Mouse (Mus musculus) layer of hippocampus, postnatal 36 days (tissue): Measurements from ENCODE around the gene Ubxn6. TPM values are rescaled to one million over a fixed set of nuclear protein-coding genes. Genes with fewer than 3 reads are reported as not detected.
"Not testable (repeated sequence)": the region's sequence is repeated elsewhere in the genome, so short reads cannot be mapped to it uniquely, and the experiment has no call there.

Experiments
- DNase-seq, 2 experiments: peaks; one replicate each; pipeline ENCODE4 v3.0.0; 2022
- total RNA-seq, 2 experiments: library from RNA; stranded (reverse); gene quantifications; 2 replicates each; pipeline ENCODE4 v1.2.3; 2021

The Ubxn6 gene
- 10 to 100 TPM; 84.6 to 87.3 TPM for total RNA-seq

DNA sequence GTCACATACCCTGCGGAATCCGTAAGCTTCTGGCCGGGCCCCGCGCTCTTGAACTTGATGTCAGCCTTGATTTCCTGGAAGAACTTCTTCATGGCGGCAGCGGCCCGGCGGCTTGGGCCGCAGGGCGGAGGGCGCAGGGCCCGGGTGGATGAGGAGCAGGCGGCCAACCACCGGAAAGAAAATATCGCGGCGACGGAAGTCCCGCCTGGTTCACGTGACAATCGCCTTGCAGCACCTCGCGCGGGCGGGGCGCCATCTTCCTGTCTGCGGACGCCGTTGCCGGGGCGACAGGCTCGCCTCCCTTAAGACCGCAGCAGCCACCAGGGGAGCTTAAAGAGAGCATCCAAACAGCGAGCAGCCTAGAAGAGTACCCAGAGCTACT lies at the start of gene Ubxn6:
Ubxn6 (minus strand) TSS at position 202 of the 382 bp plus-strand sequence.
- peak; percentile 96 for DNase-seq

DNA sequence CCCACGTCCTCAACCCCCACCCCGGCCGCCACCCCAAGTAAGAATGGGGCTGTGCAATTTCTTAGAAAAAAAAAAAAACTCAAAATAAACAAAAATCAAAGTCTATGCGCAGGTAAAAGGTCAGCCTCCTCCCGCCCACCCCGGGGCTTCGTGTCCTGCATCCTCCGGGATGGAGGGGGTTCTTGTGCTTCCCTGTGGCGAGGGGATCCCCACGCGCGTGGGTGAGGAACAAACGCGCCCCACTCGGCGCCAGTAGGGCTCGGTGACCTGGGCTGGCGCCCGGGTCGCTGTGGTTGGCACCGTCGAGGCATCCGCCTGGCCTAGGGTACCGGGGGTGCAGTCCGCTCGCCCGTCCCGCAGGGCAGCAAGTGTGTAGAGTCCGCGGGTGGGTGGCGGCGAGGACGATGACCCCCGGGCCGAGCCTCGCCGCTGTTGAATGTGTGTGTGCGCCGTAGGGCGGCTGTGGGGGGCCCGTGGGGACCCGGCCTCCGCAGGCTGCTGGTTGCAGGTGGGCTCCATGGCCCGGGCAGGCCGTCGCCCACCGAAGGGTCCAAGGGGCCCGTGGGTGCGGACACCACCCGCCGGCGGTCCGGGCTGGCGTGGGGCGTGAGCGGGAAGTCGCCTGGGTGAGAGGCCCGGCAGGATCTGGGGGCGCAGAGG lies 49.0 kb upstream of the Ubxn6 start:
- DNase-seq = no peak

- DNase-seq = no peak
Measured at GRCm38 (mm10) chr17:56123161-56123560, 48.3 kb upstream of the Ubxn6 start.

- DNase-seq = no peak
Measured at GRCm38 (mm10) chr17:56121826-56122225, 47.0 kb upstream of the Ubxn6 start, which contains the start of gene Lrg1. Gene Lrg1, minus strand, starts transcription at chr17:56122001.

GRCm38 (mm10) chr17:56119981-56120880 lies 45.4 kb upstream of the Ubxn6 start:
- DNase-seq = no peak

DNA sequence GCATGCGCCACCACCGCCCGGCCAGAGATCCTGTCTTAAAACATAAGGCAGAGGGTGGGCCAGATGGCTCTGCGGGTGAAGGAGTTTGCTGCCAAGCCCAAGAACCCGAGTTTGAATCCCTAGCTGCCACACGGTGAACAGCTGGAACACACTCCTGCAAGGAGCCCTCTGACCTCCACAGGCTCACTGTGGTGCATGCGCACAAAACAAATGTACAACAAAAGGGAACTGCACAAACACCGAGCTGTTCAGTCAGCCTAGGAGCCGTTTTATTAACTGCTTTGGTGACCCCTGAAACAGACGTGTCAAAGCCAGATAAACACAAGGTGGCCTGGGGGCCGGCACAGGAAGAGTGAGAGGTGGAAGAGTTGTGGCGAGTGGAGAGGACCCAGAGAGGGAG lies 44.6 kb upstream of the Ubxn6 start:
- no peak for DNase-seq

DNA sequence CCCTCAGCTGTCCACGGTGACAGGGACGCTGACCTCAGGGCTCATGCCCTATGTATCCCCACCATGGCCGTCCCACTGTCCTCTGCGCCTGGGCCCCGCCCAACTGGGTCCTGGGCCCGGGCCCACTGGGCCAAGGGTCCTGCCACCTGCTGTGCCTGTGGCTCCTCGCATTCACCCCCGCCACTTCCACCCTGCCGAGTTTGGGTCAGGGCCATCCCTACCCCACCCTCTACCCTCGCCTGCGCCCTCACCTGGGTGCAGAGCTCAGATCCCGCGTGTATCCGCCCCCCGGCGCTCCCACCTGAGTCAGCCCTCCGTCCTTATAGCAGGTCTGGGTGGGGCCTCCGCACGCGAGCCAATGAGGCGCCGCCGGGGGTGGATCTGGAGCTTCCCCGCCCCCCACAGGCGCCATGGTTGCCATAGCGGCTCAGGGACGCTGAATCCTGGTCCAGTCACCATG lies 42.5 kb upstream of the Ubxn6 start, which contains the start of gene Plin5:
Plin5 (minus strand) TSS at position 346 of the 460 bp plus-strand sequence.
- DNase-seq = no peak

- DNase-seq = no peak
Measured at GRCm38 (mm10) chr17:56116193-56116592, 41.4 kb upstream of the Ubxn6 start.

- DNase-seq = no peak
Measured at GRCm38 (mm10) chr17:56112743-56113142, 37.9 kb upstream of the Ubxn6 start.

DNA sequence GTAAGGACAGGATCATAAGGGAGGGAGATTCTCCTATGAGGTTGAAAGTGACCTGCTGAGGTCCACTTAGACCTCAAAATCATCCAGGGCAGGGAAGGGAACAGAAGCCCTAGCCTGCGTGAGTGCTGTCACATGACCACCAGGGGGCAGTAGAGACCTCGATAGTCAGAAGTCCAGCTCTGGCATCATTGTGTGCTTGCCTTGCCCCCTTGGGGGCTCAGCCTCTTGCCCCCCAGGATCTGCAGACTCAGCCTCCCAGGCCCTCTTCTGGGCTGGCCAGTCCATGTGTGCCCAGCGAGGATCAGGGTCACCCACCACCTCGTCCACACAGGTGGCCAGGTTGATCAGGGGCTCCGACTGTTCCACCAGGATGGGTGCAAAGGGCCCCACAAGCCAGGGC lies 37.0 kb upstream of the Ubxn6 start:
- DNase-seq = no peak

DNA sequence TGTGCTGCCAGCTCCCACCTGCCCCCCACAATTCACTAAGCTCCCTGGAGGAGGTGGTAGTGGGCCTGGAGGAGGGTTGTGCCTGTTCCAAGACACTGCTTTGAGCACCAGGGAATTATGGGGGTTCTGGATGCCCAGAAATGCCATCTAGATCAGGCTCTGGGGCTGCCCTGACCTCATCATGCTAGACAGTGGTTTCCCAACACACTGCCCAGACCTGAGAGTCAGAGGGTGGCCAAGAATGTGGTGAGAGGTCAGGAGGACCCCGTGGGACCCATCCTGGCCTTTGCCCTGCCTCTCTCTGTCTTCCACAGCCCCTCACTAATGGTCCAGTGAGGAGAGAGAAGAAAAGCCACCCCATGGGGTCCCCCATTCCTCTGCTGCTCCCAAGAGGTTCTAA lies 36.2 kb upstream of the Ubxn6 start:
- DNase-seq = no peak

DNA sequence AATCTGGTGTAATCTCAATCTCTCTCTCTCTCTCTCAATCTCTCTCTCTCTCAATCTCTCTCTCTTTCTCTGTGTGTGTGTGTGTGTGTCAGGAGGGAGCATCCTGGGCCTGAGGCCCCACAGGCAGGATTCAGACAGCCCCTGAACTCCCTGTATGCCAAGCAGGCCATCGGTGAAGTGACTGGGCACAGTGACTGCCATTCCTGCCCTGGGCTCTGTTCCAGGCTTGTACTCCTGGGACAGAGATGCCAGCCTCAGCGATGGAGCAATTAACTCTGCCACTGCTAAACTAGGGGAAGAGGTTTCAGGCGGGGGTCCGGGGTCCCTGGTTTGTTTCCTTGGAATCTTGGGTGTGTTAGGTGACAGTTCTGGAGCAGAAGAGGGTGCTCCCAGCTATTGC lies 35.7 kb upstream of the Ubxn6 start:
- no peak for DNase-seq

DNA sequence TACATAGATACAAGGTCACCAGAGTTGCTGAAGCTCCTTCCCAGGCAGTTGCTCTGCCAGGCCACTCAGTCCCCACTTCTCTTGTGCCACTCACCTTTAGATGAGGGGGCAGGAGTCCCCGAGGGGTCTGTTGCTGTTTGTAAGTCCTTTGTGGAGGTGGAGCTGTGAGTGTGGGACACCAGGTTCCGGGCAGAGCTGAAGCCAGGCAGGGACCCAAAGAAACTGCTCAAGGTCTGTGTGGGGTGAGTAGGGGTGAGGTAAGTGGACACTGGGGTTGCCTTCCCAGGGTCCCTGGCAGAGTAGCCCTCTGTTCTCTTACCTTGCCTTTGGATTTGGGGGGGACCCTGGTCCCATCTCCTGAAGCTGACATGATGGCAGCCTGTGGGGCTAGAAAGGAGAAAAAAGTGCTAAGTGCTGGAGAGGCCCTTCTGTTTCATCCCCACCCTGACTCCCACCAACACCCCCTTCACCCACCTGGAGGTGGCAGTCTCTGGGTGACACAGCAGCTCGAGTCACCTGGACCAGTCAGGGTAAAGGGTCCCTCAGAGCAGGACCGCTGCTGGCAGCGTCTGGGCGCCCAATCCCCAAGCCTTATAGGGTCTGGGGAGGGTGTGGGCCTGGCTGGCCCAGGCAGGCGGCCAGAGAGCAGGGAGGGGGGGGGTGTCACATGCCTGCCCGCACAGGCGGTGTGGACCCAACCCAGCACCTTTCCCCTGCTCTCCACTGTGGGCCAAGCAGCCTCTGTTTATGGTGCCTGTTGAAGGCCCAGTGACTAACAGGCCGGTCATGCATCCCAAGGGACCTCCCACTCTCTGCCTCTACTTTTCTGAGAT lies 34.6 kb upstream of the Ubxn6 start, which contains the start of gene Plin4:
Plin4 (minus strand) TSS at position 585 of the 833 bp plus-strand sequence.
- no peak for DNase-seq

- peak; percentile 76 to 82 for DNase-seq
Measured at GRCm38 (mm10) chr17:56108334-56109044, 33.7 kb upstream of the Ubxn6 start.

- DNase-seq = no peak
Measured at GRCm38 (mm10) chr17:56107736-56108135, 32.9 kb upstream of the Ubxn6 start.

GRCm38 (mm10) chr17:56106981-56107380 lies 32.2 kb upstream of the Ubxn6 start:
- no peak for DNase-seq

- not testable (repeated sequence) for DNase-seq
Measured at GRCm38 (mm10) chr17:56106436-56106835, 31.6 kb upstream of the Ubxn6 start.

DNA sequence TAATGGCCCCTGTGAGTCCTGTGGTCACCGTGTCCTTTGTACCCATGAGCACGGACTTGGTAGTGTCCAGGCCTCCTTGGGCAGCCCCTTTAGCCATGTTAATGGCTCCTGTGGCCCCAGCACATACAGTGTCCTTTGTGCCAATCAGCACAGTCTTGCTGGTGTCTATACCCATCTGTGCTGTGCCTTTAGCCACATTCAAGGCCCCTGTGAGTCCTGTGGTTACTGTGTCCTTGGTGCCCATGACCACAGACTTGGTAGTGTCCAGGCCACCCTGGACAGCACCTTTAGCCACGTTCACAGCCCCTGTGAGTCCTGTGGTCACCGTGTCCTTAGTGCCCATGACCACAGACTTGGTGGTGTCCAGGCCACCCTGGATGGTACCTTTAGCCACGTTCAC lies 30.0 kb upstream of the Ubxn6 start:
- not testable (repeated sequence) for DNase-seq

- DNase-seq = no peak
Measured at GRCm38 (mm10) chr17:56103465-56104285, 28.8 kb upstream of the Ubxn6 start.

GRCm38 (mm10) chr17:56102927-56103326 lies 28.1 kb upstream of the Ubxn6 start:
- no peak for DNase-seq

DNA sequence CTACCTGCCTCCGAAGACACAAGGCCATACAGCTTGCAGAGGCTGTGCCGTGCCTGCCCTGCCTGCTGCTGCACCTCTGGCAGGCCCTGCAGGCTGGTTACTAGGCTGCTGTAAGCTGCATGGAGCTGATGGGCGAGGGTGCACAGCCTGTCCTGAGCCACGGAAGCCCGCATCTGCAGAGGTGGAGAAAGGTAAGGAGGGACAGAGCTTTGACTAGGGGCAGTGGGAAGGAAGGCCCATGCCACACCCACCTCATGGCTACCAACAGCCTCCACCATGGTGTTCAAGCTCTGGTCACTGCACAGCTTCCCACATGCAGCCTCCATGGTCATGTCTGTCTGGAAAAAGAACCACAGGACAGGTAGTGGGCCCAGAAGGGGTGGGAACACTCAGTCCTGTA lies 27.3 kb upstream of the Ubxn6 start:
- DNase-seq = no peak
